Mouse (Mus musculus) B cell, adult 2 months (primary cell): ENCODE results near the gene Ddr1.

Source experiments
- DNase-seq, 2 experiments: peaks; one replicate each; pipeline ENCODE4 v3.0.0; 2022

Ddr1 gene

GRCm38 (mm10) chr17:35689936-35690645, 14.3 kb downstream of the Ddr1 start:
- no peak for DNase-seq

GRCm38 (mm10) chr17:35688347-35689175, 15.9 kb downstream of the Ddr1 start:
- no peak for DNase-seq

GRCm38 (mm10) chr17:35685061-35685460, 19.4 kb downstream of the Ddr1 start:
- no peak for DNase-seq

GRCm38 (mm10) chr17:35681986-35682385, 22.4 kb downstream of the Ddr1 start:
- DNase-seq = no peak

GRCm38 (mm10) chr17:35680591-35680990, 23.8 kb downstream of the Ddr1 start:
- DNase-seq = no peak

- DNase-seq = peak; percentile 85 to 90
Measured at GRCm38 (mm10) chr17:35673416-35674035, 30.9 kb downstream of the Ddr1 start, which contains the start of gene Gtf2h4. Gtf2h4 (minus strand) TSS chr17:35673739.

GRCm38 (mm10) chr17:35672527-35672926, 31.9 kb downstream of the Ddr1 start:
- no peak for DNase-seq

- DNase-seq = no peak
Measured at GRCm38 (mm10) chr17:35671846-35672245, 32.6 kb downstream of the Ddr1 start.

GRCm38 (mm10) chr17:35669731-35670130, 34.7 kb downstream of the Ddr1 start:
- DNase-seq = no peak

GRCm38 (mm10) chr17:35667334-35668065, 36.9 kb downstream of the Ddr1 start, which contains the start of gene Vars2:
Vars2 (minus strand) TSS chr17:35667592.
- DNase-seq = peak; percentile 99

- DNase-seq = peak in 1 of 2 experiments; percentile 27
Measured at GRCm38 (mm10) chr17:35666851-35667256, 37.6 kb downstream of the Ddr1 start.

GRCm38 (mm10) chr17:35665957-35666515, 38.4 kb downstream of the Ddr1 start:
- peak; percentile 27 to 37 for DNase-seq

- no peak for DNase-seq
Measured at GRCm38 (mm10) chr17:35653086-35653485, 51.3 kb downstream of the Ddr1 start.

GRCm38 (mm10) chr17:35649429-35649828, 55.0 kb downstream of the Ddr1 start:
- DNase-seq = no peak

- DNase-seq = no peak
Measured at GRCm38 (mm10) chr17:35643609-35644236, 60.7 kb downstream of the Ddr1 start, which contains the start of gene Mucl3. Mucl3 (minus strand) TSS chr17:35643695.

- no peak for DNase-seq
Measured at GRCm38 (mm10) chr17:35639352-35639751, 65.1 kb downstream of the Ddr1 start.

GRCm38 (mm10) chr17:35638475-35639190, 65.8 kb downstream of the Ddr1 start:
- DNase-seq = peak in 1 of 2 experiments; percentile 12

GRCm38 (mm10) chr17:35636363-35636762, 68.1 kb downstream of the Ddr1 start:
- DNase-seq = peak; percentile 33 to 41

- peak; percentile 72 to 75 for DNase-seq
Measured at GRCm38 (mm10) chr17:35635699-35636111, 68.7 kb downstream of the Ddr1 start.

- no peak for DNase-seq
Measured at GRCm38 (mm10) chr17:35635202-35635601, 69.2 kb downstream of the Ddr1 start.

- no peak for DNase-seq
Measured at GRCm38 (mm10) chr17:35633992-35634391, 70.4 kb downstream of the Ddr1 start.
